Mouse (Mus musculus): ENCODE results near the gene Prrt1.

DNA sequence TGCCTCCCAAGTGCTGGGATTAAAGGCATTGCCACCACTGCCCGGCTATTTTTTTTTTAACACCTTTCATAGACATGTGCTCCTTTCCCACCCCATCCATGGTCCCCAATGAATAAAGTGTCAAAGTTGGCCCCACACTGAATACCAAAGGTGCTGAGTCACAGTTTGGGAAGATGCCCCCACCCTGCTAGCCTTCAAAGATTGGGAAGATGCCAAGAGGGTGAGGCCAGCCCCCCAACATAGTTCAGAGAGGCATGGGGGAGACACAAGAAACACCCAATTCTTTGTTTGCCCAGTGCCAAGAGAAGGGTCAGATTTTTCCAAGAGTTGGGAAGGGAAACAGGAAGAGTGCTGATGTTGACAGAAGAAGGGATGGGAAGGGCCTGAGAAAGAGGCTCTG is 33.1 kb downstream of the Prrt1 start:
- TF ChIP-seq SMC3 (IDR thresholded peaks at IDR 0.05; ENCODE audit: low read depth, low read length) (no peak), MEF2A (IDR thresholded peaks at IDR 0.05; ENCODE audit: extremely low read depth, insufficient replicate concordance, low read depth, low read length, poor library complexity, severe bottlenecking) (no peak), EP300 (IDR thresholded peaks at IDR 0.05; ENCODE audit: low read depth in 1 of 2, low read length in 2 of 2) (no peak), HCFC1 (IDR thresholded peaks at IDR 0.05; ENCODE audit: low read depth, low read length) (no peak), CTCF (IDR thresholded peaks at IDR 0.05 in 2 of 3, conservative IDR thresholded peaks at IDR 0.05 in 1 of 3; ENCODE audit: control insufficient read depth in 1 of 3, insufficient read depth in 1 of 3, low read depth in 2 of 3, low read length in 3 of 3, poor library complexity in 1 of 3, severe bottlenecking in 1 of 3) (no peak), POLR2A (IDR thresholded peaks at IDR 0.05; ENCODE audit: control insufficient read depth in 1 of 2, insufficient read depth in 1 of 2, low read depth in 1 of 2, low read length in 2 of 2, poor library complexity in 1 of 2) (no peak), GATA1 (IDR thresholded peaks at IDR 0.05; ENCODE audit: low read depth, low read length) (no peak), MAZ (IDR thresholded peaks at IDR 0.05; ENCODE audit: low read depth, low read length) (no peak), CHD2 (IDR thresholded peaks at IDR 0.05; ENCODE audit: low read length) (no peak), USF1 (IDR thresholded peaks at IDR 0.05; ENCODE audit: low read depth, low read length) (no peak), ZNF384 (IDR thresholded peaks at IDR 0.05; ENCODE audit: low read depth, low read length) (no peak), TAL1 (IDR thresholded peaks at IDR 0.05; ENCODE audit: low read length) (no peak)

Data from MEL (cell line).